Mouse (Mus musculus) left cerebral cortex, adult 18-20 months (tissue): ENCODE data around the gene Olfr1042. TPM values are rescaled to one million over a fixed set of nuclear protein-coding genes. Genes with fewer than 3 reads are reported as not detected.
"Not testable (repeated sequence)": the region's sequence is repeated elsewhere in the genome, so short reads cannot be mapped to it uniquely, and the experiment has no call there.

Experiments
- DNase-seq, 2 experiments: peaks; one replicate each; pipeline ENCODE4 v3.0.0; 2021 to 2022; ENCODE audit warnings: low spot score in 2 of 2, mixed read lengths in 1 of 2
- long read RNA-seq, 2 experiments: library from polyadenylated mRNA; stranded (forward); transcript quantifications; one replicate each; pipeline ENCODE4 v2.0.0; 2021
- total RNA-seq, 2 experiments: library from RNA; stranded (reverse); gene quantifications; 2 replicates each; pipeline ENCODE4 v1.2.3; 2021

Gene Olfr1042
- total RNA-seq, result not detected
- long read RNA-seq, experiment 1, result 0 reads
- long read RNA-seq, experiment 2, result 0 reads

DNA sequence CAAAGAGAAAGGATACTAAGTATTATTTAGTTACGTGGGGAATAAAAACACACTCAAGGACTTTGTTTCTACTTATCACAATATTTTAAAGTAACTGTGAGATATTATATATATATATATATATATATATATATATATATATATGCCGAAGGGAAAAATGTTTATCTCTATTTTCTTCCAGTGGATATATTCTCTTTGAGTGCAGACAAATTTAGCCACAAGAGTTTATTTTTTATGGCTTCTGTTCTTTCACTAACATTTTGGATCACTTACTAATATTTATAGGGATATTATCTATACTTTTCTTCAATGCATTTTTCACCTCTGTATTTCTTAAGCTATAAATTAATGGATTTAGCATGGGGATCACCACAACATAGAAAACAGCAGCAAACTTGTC, at the start of gene Olfr1042:
Gene Olfr1042, minus strand, starts transcription at position 101 of the 400 bp plus-strand sequence.
- no peak for DNase-seq

DNA sequence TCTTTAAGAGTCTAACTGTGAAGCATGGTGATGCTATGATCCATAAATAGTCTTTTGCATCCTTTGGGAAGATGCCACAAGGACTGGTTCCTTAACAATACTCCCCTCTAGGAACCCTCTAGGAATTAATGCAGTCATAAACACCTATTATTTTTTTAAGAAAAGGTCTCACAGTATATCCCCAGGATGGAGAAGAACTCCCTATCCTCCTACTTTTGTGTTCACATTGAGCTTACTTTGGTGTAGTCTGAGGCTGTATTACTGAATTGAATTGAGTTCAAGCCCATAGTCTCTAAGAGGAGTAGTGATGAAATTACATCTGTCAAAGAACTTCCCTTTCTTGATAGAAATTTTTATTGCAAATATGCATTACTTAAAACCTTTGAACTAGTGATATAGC, 41.3 kb upstream of the Olfr1042 start, which contains the start of gene Olfr1045:
Gene Olfr1045, minus strand, starts transcription at position 101 of the 400 bp plus-strand sequence.
- DNase-seq, result no peak

DNA sequence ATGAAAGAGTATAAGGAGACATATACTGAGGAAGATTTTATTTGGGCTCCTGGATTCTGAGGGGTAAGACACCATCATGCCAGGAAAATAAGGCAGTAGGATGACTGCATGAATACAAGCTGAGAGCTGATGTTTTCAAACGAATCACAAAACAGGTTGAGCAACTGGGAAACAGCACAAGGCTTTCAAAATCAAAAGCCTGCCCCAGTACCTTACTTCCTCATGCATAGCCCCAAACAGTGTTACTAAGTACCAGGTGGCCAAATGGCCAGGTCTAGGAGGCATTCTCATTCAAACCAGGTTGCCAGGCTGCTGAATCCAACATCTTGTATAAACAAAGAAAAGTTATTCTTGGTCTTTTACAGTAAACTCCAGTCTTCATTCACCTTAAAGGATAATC, 34.2 kb upstream of the Olfr1042 start:
- no peak for DNase-seq

DNA sequence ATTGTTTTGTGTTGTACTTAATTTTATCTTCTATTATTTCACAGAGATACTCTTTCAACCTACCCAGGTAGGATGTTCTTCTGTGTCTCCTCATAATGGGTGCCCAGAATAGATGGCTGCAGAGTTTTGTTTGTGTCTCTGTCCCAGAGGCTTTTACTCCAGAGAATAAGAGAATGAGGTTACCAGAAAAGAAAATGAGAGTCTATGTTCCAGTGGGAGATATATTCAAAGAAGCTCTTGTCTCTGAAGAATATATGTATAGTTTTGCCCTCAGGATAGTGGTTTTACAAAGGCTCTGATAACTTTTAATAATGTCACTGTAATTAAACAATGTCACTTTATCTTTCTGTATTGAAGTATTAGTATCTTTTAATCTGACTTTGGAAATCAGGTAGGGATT, 23.9 kb upstream of the Olfr1042 start, which contains the start of gene Olfr52:
Gene Olfr52, minus strand, starts transcription at position 101 of the 400 bp plus-strand sequence.
- no peak for DNase-seq

DNA sequence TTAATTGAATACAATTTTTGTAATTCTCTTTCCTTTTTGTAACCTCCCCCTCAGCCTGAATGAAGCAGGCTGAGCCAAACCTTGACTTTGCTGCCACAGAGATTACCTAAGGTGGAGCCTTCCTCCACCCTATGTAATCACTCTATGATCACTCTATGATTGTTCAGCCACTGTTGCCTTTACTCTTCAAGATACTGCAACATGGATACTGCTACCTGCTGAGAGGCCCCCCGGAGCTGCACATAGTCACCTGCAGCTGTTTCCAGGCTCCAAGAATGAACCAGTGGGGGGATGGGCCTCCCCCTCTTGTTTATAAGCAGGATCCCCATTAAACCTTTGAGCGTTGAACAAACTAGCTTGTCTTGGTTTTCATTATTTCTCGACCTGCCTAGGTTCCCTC, 18.3 kb upstream of the Olfr1042 start:
- DNase-seq, result no peak

DNA sequence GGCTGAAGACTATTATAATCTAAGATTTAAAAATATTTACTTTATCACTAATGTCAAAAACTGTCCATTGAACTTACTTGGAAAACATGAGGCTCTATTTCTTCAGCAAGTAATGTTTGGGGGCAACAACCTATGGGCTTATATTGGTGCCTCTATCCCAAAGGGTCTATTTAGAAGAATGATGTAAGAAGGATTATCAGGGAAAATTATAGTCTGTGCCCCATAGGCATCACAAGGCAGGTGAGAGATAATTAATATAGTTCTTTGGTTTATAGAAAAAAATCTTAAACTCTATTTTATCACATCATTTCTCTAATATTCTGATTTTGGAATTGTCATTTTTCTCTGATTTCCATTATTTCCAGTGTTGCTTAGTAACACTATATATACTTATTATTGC, 16.1 kb upstream of the Olfr1042 start, which contains the start of gene Olfr1044:
Gene Olfr1044, minus strand, starts transcription at position 101 of the 400 bp plus-strand sequence.
- DNase-seq, result no peak

DNA sequence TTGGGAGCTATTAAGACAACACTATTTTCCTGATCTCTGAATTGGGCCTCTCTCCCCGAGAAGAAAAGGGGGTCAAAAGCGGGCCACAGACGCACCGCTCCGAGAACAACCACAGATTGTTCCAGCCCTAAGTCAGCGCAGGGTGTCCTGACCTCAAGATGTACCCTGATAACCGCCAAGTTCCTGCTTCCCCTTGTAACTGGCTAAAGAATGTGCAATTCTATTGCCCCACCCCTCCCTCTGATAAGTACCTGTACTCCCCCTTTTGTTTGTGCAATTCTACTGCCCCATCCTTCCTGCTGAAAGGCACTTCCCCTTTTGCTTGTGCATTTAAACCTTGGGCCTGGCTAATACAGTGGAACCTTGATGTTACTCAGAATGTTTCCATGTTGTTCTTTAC, 13.8 kb upstream of the Olfr1042 start:
- not testable (repeated sequence) for DNase-seq

DNA sequence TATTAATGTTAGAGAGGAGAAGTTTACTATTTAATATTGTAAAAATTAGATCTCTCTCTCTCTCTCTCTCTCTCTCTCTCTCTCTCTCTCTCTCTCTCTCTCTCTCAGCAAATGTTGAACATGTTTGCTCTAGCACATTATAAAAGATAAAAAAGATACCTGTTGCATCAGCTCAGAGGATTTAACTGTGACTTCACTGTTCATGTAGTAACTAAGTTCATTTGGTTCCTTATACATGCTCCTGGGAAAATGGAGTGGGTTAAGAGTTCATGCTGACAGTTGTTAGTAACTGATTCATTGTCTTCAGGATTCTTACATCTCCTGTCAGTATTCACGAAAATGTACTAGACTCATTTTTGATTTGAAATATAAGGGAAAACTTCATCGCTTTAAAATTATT, 5.8 kb upstream of the Olfr1042 start, which contains the start of gene Olfr1043:
Gene Olfr1043, minus strand, starts transcription at position 101 of the 400 bp plus-strand sequence.
- no peak for DNase-seq

DNA sequence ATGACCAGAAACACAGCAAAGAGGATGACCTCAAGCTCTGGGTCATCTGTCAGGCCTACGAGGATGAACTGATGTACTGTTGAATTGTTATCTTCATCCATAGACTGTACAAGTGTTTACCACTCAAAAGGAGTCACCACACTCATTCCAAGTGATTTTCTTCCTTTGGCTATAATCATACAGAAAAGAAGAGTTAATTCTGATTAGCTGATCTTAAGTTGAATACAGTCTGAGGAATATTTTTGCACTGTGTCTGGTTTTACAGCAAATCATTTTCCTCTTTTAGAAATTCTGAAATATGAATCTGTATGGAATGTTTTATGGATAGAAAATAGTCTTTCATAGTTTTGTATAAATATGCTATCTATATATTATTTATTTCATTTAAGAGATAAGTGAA, 15.0 kb downstream of the Olfr1042 start, which contains the start of gene Olfr1040:
Gene Olfr1040, minus strand, starts transcription at position 101 of the 400 bp plus-strand sequence.
- DNase-seq, result no peak

DNA sequence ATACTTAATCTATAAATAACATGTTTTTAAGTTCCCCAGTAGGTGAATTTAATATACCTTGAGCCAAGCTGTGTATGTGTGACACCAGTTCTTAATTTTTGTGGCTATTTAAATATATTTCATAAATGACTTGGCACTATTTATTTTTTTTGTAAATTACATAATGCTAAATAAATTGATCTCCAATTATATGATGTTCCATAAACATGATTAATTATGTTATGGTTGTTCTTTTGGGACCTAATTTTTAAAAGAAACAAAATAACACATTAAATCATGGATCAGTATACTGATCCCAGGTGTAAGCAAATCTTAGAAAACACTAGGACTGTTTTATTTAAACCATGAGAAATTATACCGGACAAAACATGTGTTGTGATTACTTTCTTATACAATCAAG, 25.8 kb downstream of the Olfr1042 start, which contains the start of gene Olfr1039:
Gene Olfr1039, minus strand, starts transcription at position 101 of the 400 bp plus-strand sequence.
- DNase-seq, result no peak

Other genes with a start within 250 kb of the Olfr1042 start
- gene Olfr1025-ps1, start 246.6 kb downstream of the Olfr1042 start, total RNA-seq, result not detected
- not detected for gene Olfr1026, start 240.3 kb downstream of the Olfr1042 start, total RNA-seq
- not detected for gene Olfr1028, start 211.4 kb downstream of the Olfr1042 start, total RNA-seq
- gene Olfr1029, start 187.9 kb downstream of the Olfr1042 start, total RNA-seq, result not detected
- gene Olfr1030, start 182.6 kb downstream of the Olfr1042 start, total RNA-seq, result not detected
- not detected for gene Olfr1031, start 171.5 kb downstream of the Olfr1042 start, total RNA-seq
- gene Olfr1032, start 156.3 kb downstream of the Olfr1042 start, total RNA-seq, result not detected
- gene Olfr1033, start 141.2 kb downstream of the Olfr1042 start, total RNA-seq, result not detected
- gene Olfr1034, start 116.0 kb downstream of the Olfr1042 start, total RNA-seq, result not detected
- gene Olfr1036, start 87.8 kb downstream of the Olfr1042 start, total RNA-seq, result not detected
- gene Olfr1037, start 74.5 kb downstream of the Olfr1042 start, total RNA-seq, result not detected
- gene Olfr1039, start 25.9 kb downstream of the Olfr1042 start, total RNA-seq, result not detected
- not detected for gene Olfr1040, start 15.1 kb downstream of the Olfr1042 start, total RNA-seq
- not detected for gene Olfr1043, start 5.7 kb upstream of the Olfr1042 start, total RNA-seq
- gene Olfr1044, start 16.0 kb upstream of the Olfr1042 start, total RNA-seq, result not detected
- not detected for gene Olfr52, start 23.8 kb upstream of the Olfr1042 start, total RNA-seq
- gene Olfr1045, start 41.2 kb upstream of the Olfr1042 start, total RNA-seq, result not detected
- not detected for gene Olfr1046, start 57.5 kb upstream of the Olfr1042 start, total RNA-seq
- gene Olfr1047, start 69.6 kb upstream of the Olfr1042 start, total RNA-seq, result not detected
- not detected for gene Olfr1048, start 78.5 kb upstream of the Olfr1042 start, total RNA-seq
- gene Olfr1049, start 96.5 kb upstream of the Olfr1042 start, total RNA-seq, result not detected
- not detected for gene Olfr1051, start 117.2 kb upstream of the Olfr1042 start, total RNA-seq
- gene Olfr1052, start 130.6 kb upstream of the Olfr1042 start, total RNA-seq, result not detected
- gene Olfr1053, start 153.4 kb upstream of the Olfr1042 start, total RNA-seq, result not detected
- gene Olfr1054, start 173.6 kb upstream of the Olfr1042 start, total RNA-seq, result not detected
- not detected for gene Olfr1055, start 188.4 kb upstream of the Olfr1042 start, total RNA-seq
- not detected for gene Olfr1056, start 200.6 kb upstream of the Olfr1042 start, total RNA-seq
- gene Olfr1057, start 216.6 kb upstream of the Olfr1042 start, total RNA-seq, result not detected
- not detected for gene Olfr1058, start 226.7 kb upstream of the Olfr1042 start, total RNA-seq